Mouse (Mus musculus) lung, embryonic 15.5 days (tissue): ENCODE data around the gene Phc3. TPM values are rescaled to one million over a fixed set of nuclear protein-coding genes. Genes with fewer than 3 reads are reported as not detected.

ENCODE experiments used
- ATAC-seq: fragments of 200-750 bp; cut with Nextera tagmentation; 2 replicates; pipeline ENCODE4 v1.8.0; 2017; ENCODE audit warnings: moderate number of reproducible peaks, borderline replicate concordance; ENCODE audit not compliant: low FRiP score, low TSS enrichment; ENCODE audit errors: extremely low read depth
- H3K27ac ChIP-seq: fragments of 300-500 bp; sonication (generic); 2 replicates; pipeline ENCODE4 v1.5.1; 2015; ENCODE audit warnings: moderate library complexity, mild to moderate bottlenecking, inconsistent platforms
- H3K27me3 ChIP-seq: fragments of 300-500 bp; sonication (generic); 2 replicates; pipeline ENCODE4 v1.6.1; 2015; ENCODE audit warnings: inconsistent platforms
- H3K36me3 ChIP-seq: fragments of 300-500 bp; sonication (generic); 2 replicates; pipeline ENCODE4 v1.6.1; 2015; ENCODE audit warnings: inconsistent platforms
- H3K4me1 ChIP-seq: fragments of 300-500 bp; sonication (generic); 2 replicates; pipeline ENCODE4 v1.6.1; 2015; ENCODE audit warnings: inconsistent platforms
- H3K4me2 ChIP-seq: fragments of 300-500 bp; sonication (generic); 2 replicates; pipeline ENCODE4 v1.6.1; 2015; ENCODE audit warnings: inconsistent platforms, mild to moderate bottlenecking, moderate library complexity
- H3K4me3 ChIP-seq: fragments of 300-500 bp; sonication (generic); 2 replicates; pipeline ENCODE4 v1.5.1; 2015; ENCODE audit warnings: mild to moderate bottlenecking, inconsistent platforms
- H3K9ac ChIP-seq: fragments of 300-500 bp; sonication (generic); 2 replicates; pipeline ENCODE4 v1.6.1; 2015; ENCODE audit warnings: inconsistent platforms
- H3K9me3 ChIP-seq: fragments of 300-500 bp; sonication (generic); 2 replicates; pipeline ENCODE4 v1.6.1; 2016; ENCODE audit warnings: inconsistent platforms
- WGBS: fragments of 180-500 bp; shearing (Covaris S2); methylation state at CpG from one replicate; pipeline ENCODE4 v1.1.7; 2015; 5-methylcytosine and 5-hydroxymethylcytosine counted together
- polyA plus RNA-seq: library from polyadenylated mRNA; unstranded; fragments of >200 nt; fragmentation: Nextera tagmentation; extraction: Ambion mirVana; gene quantifications from 2 replicates; pipeline ENCODE4 v1.2.1, GENCODE M21; 2015

The Phc3 gene
- polyA plus RNA-seq, 1 experiment from 2014 or later, result 7.3 TPM

DNA sequence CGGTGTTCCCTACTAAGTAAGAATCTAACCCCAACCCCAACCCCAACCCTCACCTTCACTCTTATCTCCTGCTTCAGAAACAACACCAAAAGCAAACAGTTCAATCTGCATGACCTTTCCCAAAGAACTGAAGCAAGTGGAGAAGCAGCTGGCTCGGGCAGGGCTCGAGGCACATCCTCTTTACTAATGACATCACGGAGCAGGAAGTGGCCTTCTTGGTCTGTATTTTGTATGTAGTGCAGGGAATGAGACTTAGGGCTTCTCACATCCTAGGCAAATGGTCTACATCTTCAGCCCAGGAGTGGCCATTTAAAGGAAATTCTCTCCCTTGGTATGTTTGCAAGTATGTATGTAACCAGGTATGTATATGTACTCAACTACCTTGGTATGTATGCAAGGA is 52.1 kb downstream of the Phc3 start:
- no peak for ATAC-seq
- no peaks in the 10 kb centered on the region for H3K27me3 ChIP-seq
- peaks cover 36% of the 10 kb centered on the region for H3K36me3 ChIP-seq
- no peak overlapping the region for H3K27ac ChIP-seq
- H3K4me2 ChIP-seq, result no peak overlapping the region
- no peak overlapping the region for H3K9ac ChIP-seq
- H3K4me1 ChIP-seq, result no peaks in the 10 kb centered on the region
- no peak overlapping the region for H3K4me3 ChIP-seq
- WGBS, result 48% methylated on average over 4 of the region's 4 CpGs
- H3K9me3 ChIP-seq, result no peaks in the 10 kb centered on the region

DNA sequence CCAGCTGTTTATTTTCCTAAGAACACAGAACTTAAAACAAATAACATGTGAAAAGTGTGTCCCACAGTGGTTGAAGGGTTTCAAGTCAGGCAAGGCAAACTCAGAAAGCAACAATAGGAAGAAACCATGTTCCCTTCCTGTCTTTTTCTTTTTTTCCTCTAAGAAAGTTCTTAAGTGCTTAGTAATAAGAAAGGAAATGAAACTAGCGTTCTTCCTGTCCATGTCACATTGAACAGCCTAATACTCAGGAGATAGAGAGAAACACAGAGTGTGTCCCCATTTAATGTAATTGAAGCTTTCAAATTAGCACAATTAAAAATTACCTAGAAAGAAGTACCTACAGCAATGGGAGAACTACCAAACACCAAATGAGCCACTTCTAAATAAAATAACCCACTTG is 64.6 kb downstream of the Phc3 start:
- H3K36me3 ChIP-seq, result peaks cover 38% of the 10 kb centered on the region
- 79% methylated on average over 1 of the region's 1 CpGs for WGBS
- no peak overlapping the region for H3K27ac ChIP-seq
- H3K4me3 ChIP-seq, result no peak overlapping the region
- ATAC-seq, result no peak
- H3K9ac ChIP-seq, result no peak overlapping the region
- no peak overlapping the region for H3K4me2 ChIP-seq
- H3K27me3 ChIP-seq, result no peaks in the 10 kb centered on the region
- H3K4me1 ChIP-seq, result no peaks in the 10 kb centered on the region
- no peaks in the 10 kb centered on the region for H3K9me3 ChIP-seq

DNA sequence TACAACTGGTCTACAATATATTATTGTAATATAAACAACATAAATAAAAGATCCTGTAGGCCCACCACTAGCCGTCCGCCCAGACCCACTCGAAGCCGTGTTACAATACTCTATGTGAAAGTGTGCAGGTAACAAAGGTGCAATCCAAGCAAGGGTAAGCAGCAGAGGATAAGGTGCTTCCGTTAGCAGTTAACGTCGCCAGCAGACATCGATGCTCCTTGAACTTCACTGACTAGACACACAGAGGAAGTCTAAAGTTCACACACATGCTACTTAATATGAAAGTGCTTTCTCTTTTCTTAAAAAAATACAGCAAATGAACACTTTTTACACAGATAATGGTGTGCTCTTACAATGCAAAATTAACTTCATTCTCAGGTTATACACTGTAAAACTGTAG is 69.8 kb downstream of the Phc3 start:
- no peak overlapping the region for H3K9ac ChIP-seq
- no peak overlapping the region for H3K4me2 ChIP-seq
- no peak overlapping the region for H3K27ac ChIP-seq
- H3K4me3 ChIP-seq, result no peak overlapping the region
- H3K27me3 ChIP-seq, result no peaks in the 10 kb centered on the region
- peaks cover 22% of the 10 kb centered on the region for H3K36me3 ChIP-seq
- WGBS, result 92% methylated on average over 8 of the region's 8 CpGs
- no peak for ATAC-seq
- no peaks in the 10 kb centered on the region for H3K9me3 ChIP-seq
- 0 out of 2 replicates have a peak, but pooled peaks cover 5% of the 10 kb centered on the region for H3K4me1 ChIP-seq

DNA sequence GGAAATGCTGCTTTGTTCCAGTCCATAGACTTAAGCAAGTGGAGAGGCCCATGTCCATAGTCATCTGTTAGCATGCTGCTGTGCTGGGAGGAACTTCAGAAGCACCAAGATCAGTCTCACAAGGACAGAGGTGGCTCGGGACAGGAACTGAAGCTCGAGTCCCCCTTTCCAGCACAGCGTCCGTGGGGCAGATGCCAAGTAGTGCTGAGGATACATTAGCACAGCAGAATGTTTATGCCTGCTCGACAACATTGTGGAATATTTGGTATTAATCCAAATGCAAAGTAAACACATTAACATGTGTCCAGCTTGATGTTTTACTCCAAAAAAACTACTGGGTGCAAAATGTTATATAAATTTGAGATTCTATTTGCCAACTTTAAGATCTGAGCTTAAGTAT is 72.5 kb downstream of the Phc3 start:
- WGBS, result 36% methylated on average over 5 of the region's 5 CpGs
- peak; percentile 88; the same call in 1 of the 2 replicates for ATAC-seq

DNA sequence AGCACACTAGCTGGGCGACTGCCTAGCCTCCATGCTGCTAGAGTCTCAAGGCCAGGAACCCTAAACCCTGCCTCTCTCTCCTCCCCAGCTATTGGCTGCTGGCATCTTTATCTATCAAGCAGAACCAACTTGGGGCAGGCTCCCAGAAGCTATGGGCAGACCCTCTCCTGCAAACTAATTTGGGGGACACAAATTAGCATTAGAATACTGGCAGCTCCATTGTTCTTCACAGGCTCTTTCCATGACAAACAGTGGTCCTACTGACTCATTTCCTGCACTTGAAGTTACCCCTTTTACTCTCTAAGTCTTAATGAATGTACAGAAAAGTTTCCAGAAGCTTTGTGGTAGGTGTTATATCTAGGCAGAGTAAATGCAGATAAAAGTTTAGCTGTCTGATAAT is 80.2 kb downstream of the Phc3 start:
- Histone ChIP-seq H3K9me3 (no peaks in the 10 kb centered on the region), H3K4me3 (no peak overlapping the region), H3K4me2 (no peak overlapping the region), H3K4me1 (no peaks in the 10 kb centered on the region), H3K36me3 (0 out of 2 replicates have a peak, but pooled peaks cover 5% of the 10 kb centered on the region), H3K27ac (no peak overlapping the region), H3K27me3 (no peaks in the 10 kb centered on the region), H3K9ac (no peak overlapping the region)
- no peak for ATAC-seq
- WGBS, result 38% methylated on average over 1 of the region's 1 CpGs

More for the DNA sequence above, 72.5 kb downstream of the Phc3 start:
- no peak overlapping the region for H3K4me3 ChIP-seq
- 0 out of 2 replicates have a peak, but pooled peaks cover 5% of the 10 kb centered on the region for H3K4me1 ChIP-seq
- no peaks in the 10 kb centered on the region for H3K9me3 ChIP-seq
- no peaks in the 10 kb centered on the region for H3K27me3 ChIP-seq
- peaks cover 23% of the 10 kb centered on the region; the same call in 1 of the 2 replicates for H3K36me3 ChIP-seq
- no peak overlapping the region for H3K9ac ChIP-seq
- H3K27ac ChIP-seq, result no peak overlapping the region
- no peak overlapping the region for H3K4me2 ChIP-seq

DNA sequence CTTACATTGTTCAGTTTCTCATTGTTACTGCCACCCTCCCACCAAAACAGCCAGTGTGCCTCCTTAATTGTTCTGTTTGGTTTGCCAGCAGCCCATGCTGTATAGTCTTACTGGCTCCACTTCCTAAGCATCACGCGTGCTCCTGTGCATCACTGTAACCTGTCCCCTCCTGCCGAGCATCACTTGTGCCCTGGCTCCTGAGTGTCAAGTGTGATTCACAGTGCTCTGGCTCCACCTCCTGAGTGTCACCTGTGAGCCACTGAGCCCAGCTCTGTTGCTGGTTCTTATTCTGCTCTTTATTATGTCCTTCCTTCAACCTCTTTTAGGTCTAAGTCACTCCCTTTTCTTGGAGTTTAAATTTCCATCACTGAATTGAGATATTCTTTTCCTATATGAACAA is 81.8 kb downstream of the Phc3 start:
- H3K4me1 ChIP-seq, result no peaks in the 10 kb centered on the region
- no peak overlapping the region for H3K4me2 ChIP-seq
- H3K9me3 ChIP-seq, result no peaks in the 10 kb centered on the region
- H3K9ac ChIP-seq, result no peak overlapping the region
- H3K36me3 ChIP-seq, result 0 out of 2 replicates have a peak, but pooled peaks cover 2% of the 10 kb centered on the region
- ATAC-seq, result no peak
- H3K27ac ChIP-seq, result no peak overlapping the region
- H3K27me3 ChIP-seq, result no peaks in the 10 kb centered on the region
- WGBS, result 77% methylated on average over 3 of the region's 3 CpGs
- no peak overlapping the region for H3K4me3 ChIP-seq

DNA sequence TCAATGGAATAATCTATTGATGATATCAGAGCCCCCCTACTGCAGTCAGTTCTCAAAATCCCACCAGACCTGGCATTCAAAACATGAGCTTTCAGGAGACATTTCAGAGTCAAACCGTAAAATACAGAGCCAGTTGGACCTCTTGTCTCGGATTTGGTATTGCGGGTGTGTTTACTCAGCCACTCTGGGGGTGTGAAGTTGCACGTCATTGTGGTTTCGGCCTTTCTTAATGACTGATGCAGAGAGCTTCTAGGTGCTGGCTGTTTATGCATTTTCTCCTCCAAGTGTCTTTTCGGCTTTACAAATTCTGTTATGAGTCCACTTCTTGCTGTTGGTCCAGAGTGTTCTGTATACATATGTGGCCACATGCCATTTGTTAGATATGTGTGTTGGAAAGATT is 92.5 kb downstream of the Phc3 start:
- no peaks in the 10 kb centered on the region for H3K27me3 ChIP-seq
- no peak overlapping the region for H3K4me2 ChIP-seq
- H3K36me3 ChIP-seq, result no peaks in the 10 kb centered on the region
- H3K9me3 ChIP-seq, result no peaks in the 10 kb centered on the region
- no peak overlapping the region for H3K4me3 ChIP-seq
- H3K4me1 ChIP-seq, result no peaks in the 10 kb centered on the region
- WGBS, result 74% methylated on average over 6 of the region's 6 CpGs
- no peak for ATAC-seq
- no peak overlapping the region for H3K27ac ChIP-seq
- H3K9ac ChIP-seq, result no peak overlapping the region

DNA sequence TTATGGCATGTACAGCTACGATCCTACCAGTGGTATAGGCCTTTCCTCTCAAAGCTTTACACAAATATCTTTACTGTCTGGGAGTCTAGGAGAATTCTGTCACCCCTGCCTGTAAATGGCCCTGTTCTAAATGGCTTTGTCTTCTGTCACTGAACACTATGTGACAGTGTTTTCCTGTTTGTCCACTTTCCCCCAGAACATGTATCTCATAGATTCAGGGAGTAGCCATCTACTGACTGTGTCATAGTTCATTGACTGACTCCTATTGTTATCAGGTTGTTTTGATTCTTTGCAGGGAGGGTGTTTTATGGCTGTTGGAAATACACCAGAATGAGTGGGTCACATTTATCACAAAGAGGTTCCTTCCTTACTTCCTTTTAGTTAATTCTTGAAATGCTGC is 99.2 kb downstream of the Phc3 start:
- Histone ChIP-seq H3K4me3 (no peak overlapping the region), H3K36me3 (no peaks in the 10 kb centered on the region), H3K27me3 (no peaks in the 10 kb centered on the region), H3K9ac (no peak overlapping the region), H3K4me1 (peaks cover 4% of the 10 kb centered on the region; the same call in 1 of the 2 replicates), H3K27ac (no peak overlapping the region), H3K9me3 (no peaks in the 10 kb centered on the region), H3K4me2 (no peak overlapping the region)
- WGBS, result 75% methylated on average over 1 of the region's 1 CpGs
- no peak for ATAC-seq

DNA sequence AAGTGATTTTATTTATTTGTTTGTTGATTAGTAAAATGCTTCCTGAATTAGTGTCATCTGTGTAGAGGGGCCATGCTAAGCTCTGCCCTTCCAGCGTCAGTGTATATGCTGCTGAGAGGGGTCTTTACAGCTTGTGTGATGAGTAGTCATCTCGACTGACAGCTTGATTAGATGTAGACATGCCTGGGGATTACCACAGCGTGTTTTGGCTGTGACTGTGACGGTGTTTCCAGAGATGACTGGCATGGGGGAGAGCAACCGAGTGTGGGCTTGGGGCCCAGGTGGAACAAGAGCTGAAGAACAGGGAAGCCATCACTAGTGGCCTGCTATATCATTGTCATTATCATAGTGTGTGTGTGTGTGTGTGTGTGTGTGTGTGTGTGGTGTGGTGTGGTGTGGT is 100.6 kb downstream of the Phc3 start:
- 69% methylated on average over 5 of the region's 5 CpGs for WGBS
- Histone ChIP-seq H3K9ac (no peak overlapping the region), H3K4me1 (peaks cover 4% of the 10 kb centered on the region; the same call in 1 of the 2 replicates), H3K27me3 (no peaks in the 10 kb centered on the region), H3K4me2 (no peak overlapping the region), H3K27ac (no peak overlapping the region), H3K4me3 (no peak overlapping the region), H3K9me3 (no peaks in the 10 kb centered on the region), H3K36me3 (no peaks in the 10 kb centered on the region)
- no peak for ATAC-seq

DNA sequence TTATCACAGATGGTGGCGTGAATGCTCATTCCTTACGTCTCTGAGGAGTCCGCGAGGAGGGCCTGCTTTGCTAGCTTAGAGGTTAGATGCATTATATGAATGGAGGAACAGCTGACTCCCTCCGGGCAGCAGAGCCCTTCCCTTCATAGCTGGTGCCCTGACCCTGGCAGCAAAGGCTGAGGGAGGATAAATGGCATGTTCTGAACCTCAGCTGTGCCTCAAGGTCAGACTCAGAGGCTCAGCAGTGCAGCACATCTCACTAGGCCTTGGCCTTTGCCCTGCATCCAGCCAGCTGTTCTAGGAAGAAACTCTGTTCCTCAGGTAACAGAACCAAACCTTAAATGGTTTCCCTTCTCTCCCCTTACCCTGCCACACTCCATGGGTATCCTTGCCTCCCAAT is 101.0 kb downstream of the Phc3 start:
- no peak for ATAC-seq
- WGBS, result 65% methylated on average over 5 of the region's 5 CpGs
- no peak overlapping the region for H3K4me2 ChIP-seq
- H3K9me3 ChIP-seq, result no peaks in the 10 kb centered on the region
- no peaks in the 10 kb centered on the region for H3K36me3 ChIP-seq
- no peak overlapping the region for H3K9ac ChIP-seq
- H3K4me1 ChIP-seq, result peaks cover 4% of the 10 kb centered on the region; the same call in 1 of the 2 replicates
- no peak overlapping the region for H3K4me3 ChIP-seq
- H3K27me3 ChIP-seq, result no peaks in the 10 kb centered on the region
- no peak overlapping the region; the same call in 1 of the 2 replicates for H3K27ac ChIP-seq

DNA sequence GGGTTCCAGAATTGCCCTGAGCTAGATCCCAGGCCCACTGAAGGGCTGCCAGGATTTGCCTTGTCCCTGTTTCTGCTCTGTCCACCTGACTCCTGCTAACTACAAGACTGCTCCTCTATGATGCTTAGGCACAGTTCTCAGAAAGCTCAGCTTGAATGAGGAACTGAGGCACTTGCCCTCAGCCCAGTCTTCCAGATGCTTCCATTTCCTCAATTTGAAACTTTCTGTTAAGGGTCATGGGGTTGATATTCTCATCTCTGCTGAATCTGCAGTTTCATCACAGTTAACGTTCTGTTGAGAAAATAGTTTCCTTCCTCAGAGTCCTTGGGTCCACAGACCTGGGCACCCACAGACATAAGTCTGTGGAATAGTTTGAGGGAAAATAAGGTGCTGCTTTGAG is 104.6 kb downstream of the Phc3 start:
- Histone ChIP-seq H3K4me3 (no peak overlapping the region), H3K27me3 (no peaks in the 10 kb centered on the region), H3K9me3 (no peaks in the 10 kb centered on the region), H3K36me3 (no peaks in the 10 kb centered on the region), H3K27ac (no peak overlapping the region), H3K4me2 (no peak overlapping the region), H3K4me1 (peaks cover 4% of the 10 kb centered on the region; the same call in 1 of the 2 replicates), H3K9ac (no peak overlapping the region)
- 63% methylated on average over 1 of the region's 1 CpGs for WGBS
- ATAC-seq, result no peak

DNA sequence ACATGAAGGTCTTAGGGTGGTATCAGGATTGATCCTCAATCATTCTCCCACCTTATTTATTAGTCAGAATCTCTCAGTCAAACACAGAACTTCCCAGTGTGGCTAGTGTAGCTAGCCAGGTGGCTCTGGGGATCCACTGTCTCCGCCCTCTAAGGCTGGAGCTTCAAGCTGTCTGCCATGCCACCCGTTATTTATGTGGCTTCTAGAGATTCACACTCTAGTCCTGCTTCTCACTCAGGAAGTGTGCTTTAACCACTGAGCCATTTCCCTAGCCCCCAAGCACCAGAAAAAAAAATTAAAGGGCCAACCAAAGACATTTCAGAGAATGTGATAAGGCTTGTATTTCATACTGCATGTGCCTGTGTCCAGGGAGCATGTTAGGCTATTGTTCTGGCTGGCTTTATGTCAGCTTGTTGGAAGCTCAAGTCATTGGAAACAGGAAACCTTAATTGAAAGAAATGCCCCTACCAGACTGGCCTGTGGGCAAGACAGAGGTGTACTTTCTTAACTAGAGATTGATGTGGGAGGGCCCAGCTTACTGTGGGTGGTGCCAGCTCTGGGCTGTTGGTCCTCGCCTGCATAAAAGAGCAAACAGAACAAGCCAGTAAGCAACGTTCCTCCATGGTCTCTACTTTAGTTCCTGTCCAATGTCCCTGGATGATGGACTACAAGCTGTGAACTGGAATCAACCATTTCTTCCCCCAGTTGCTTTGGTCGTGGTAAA is 105.3 kb downstream of the Phc3 start:
- H3K36me3 ChIP-seq, result no peaks in the 10 kb centered on the region
- no peaks in the 10 kb centered on the region for H3K27me3 ChIP-seq
- ATAC-seq, result no peak
- 60% methylated on average over 5 of the region's 5 CpGs for WGBS
- H3K27ac ChIP-seq, result no peak overlapping the region
- peaks cover 4% of the 10 kb centered on the region; the same call in 1 of the 2 replicates for H3K4me1 ChIP-seq
- H3K4me2 ChIP-seq, result no peak overlapping the region
- H3K4me3 ChIP-seq, result no peak overlapping the region
- no peak overlapping the region for H3K9ac ChIP-seq
- H3K9me3 ChIP-seq, result no peaks in the 10 kb centered on the region
